Comparison of ENCODE assay signal across 8 mouse cellular contexts in the genomic region with DNA sequence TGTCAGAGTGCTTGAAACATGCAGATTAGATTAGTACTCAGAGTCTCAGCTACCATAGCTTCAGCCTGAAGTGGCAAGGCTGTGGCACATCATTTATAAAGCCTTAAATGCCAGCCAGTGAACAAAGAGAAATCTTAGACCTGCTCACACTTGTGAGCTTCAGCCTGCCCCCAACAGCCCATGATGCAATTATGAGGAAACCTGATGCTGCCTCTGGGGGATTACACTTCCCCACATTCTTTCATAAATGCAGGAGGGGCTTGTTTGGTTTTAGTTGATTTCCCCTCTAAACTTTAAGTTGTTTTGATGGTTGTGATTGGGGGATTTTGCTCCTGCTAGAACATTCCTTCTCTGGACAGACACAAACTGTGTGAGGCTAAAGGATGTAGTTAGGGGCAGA. TPM values are rescaled to one million over a fixed set of nuclear protein-coding genes. Genes with fewer than 3 reads are reported as not detected.
DNase-seq lines count a peak whose midpoint lies in the region; ATAC-seq lines count a peak whose summit lies in the region.

No protein-coding gene starts in this region.

- no peak for ATAC-seq in heart, embryonic 11.5 days (replicated peaks; ENCODE audit: insufficient number of reproducible peaks, low FRiP score, low TSS enrichment)
- no peak for ATAC-seq in intestine, embryonic 14.5 days (replicated peaks; ENCODE audit: low FRiP score, low TSS enrichment, low read depth)
- no peak for ATAC-seq in frontal cortex, adult (ENCODE audit: low TSS enrichment)

- no peak overlapping the region; the same call in 1 of the 2 replicates for H3K9ac ChIP-seq in heart, embryonic 11.5 days (ENCODE audit: low read depth, low read length)
- no peak overlapping the region for H3K9ac ChIP-seq in intestine, embryonic 14.5 days (ENCODE audit: low read length)

- no peaks in the 10 kb centered on the region for H3K36me3 ChIP-seq in heart, embryonic 11.5 days (ENCODE audit: control insufficient read depth, insufficient read depth, low read length)
- H3K36me3 ChIP-seq in embryonic facial prominence, embryonic 10.5 days (replicated peaks) = peaks cover 17% of the 10 kb centered on the region; the same call in 1 of the 2 replicates
- H3K36me3 ChIP-seq in intestine, embryonic 14.5 days (ENCODE audit: control insufficient read depth, insufficient read depth, low read length) = peaks cover 6% of the 10 kb centered on the region; the same call in 1 of the 2 replicates

- no peaks in the 10 kb centered on the region for H3K9me3 ChIP-seq in heart, embryonic 11.5 days (replicated peaks; ENCODE audit: control insufficient read depth, low read length)
- H3K9me3 ChIP-seq in embryonic facial prominence, embryonic 10.5 days = no peaks in the 10 kb centered on the region
- no peaks in the 10 kb centered on the region for H3K9me3 ChIP-seq in intestine, embryonic 14.5 days (ENCODE audit: control insufficient read depth, low read length)

- no peak overlapping the region for H3K4me3 ChIP-seq in heart, embryonic 11.5 days (ENCODE audit: low read depth, low read length)
- H3K4me3 ChIP-seq in embryonic facial prominence, embryonic 10.5 days = peak overlapping the region; percentile 21; the same call in 1 of the 2 replicates
- no peak overlapping the region for H3K4me3 ChIP-seq in intestine, embryonic 14.5 days (ENCODE audit: low read depth, low read length)

- DNase-seq in heart, postnatal 4 days = no peak
- peak; percentile 64 for DNase-seq in 416B (ENCODE audit: low read depth)
- peak; percentile 68 for DNase-seq in embryonic facial prominence, embryonic 10.5 days (ENCODE audit: low spot score)
- no peak for DNase-seq in intestine, embryonic 14.5 days (ENCODE audit: low spot score)
- no peak for DNase-seq in left cerebral cortex, postnatal 4 days
- no peak for DNase-seq in urinary bladder, postnatal 14 days (ENCODE audit: low spot score)

- H3K4me2 ChIP-seq in heart, embryonic 11.5 days = peak overlapping the region; percentile 81; the same call in 1 of the 2 replicates
- peak overlapping the region; percentile 91; the same call in 1 of the 2 replicates for H3K4me2 ChIP-seq in intestine, embryonic 14.5 days (ENCODE audit: low read length)

- intact Hi-C loops in left cerebral cortex, postnatal 4 days (cut with DNase I) = no loop called here

- H3K27me3 ChIP-seq in heart, embryonic 11.5 days (ENCODE audit: control insufficient read depth, insufficient read depth, low read length) = no peaks in the 10 kb centered on the region
- H3K27me3 ChIP-seq in embryonic facial prominence, embryonic 10.5 days (replicated peaks; ENCODE audit: low read depth, poor library complexity, severe bottlenecking) = no peaks in the 10 kb centered on the region
- H3K27me3 ChIP-seq in intestine, embryonic 14.5 days (replicated peaks; ENCODE audit: control insufficient read depth, insufficient read depth, low read length) = no peaks in the 10 kb centered on the region

- no peak overlapping the region for H3K27ac ChIP-seq in heart, embryonic 11.5 days (ENCODE audit: low read depth, low read length)
- H3K27ac ChIP-seq in embryonic facial prominence, embryonic 10.5 days (replicated peaks) = peak overlapping the region; percentile 90
- H3K27ac ChIP-seq in intestine, embryonic 14.5 days (ENCODE audit: low read depth) = 0 out of 2 replicates have a peak overlapping the region, but pooled peaks have one; percentile 29

- H3K4me1 ChIP-seq in heart, embryonic 11.5 days (ENCODE audit: control insufficient read depth, insufficient read depth, low read length) = peaks cover 62% of the 10 kb centered on the region
- H3K4me1 ChIP-seq in embryonic facial prominence, embryonic 10.5 days = peaks cover 58% of the 10 kb centered on the region
- H3K4me1 ChIP-seq in intestine, embryonic 14.5 days (replicated peaks; ENCODE audit: control insufficient read depth, insufficient read depth, low read length) = peaks cover 54% of the 10 kb centered on the region

RNA-seq across cellular contexts. Expression of a gene that starts 4.7 kb away (rescaled TPM):
- 107 and 126 TPM in 2 replicates for polyA plus RNA-seq in heart, embryonic 11.5 days (2014; fragmentation: Nextera tagmentation; extraction: Ambion mirVana)
- 100 to 1,000 TPM; 193 TPM for total RNA-seq in heart, postnatal 4 days (2021)
- polyA plus RNA-seq in embryonic facial prominence, embryonic 10.5 days (2016; fragmentation: Nextera tagmentation; extraction: Ambion mirVana) = 42.8 and 54.1 TPM in 2 replicates
- 111 and 118 TPM in 2 replicates for polyA plus RNA-seq in intestine, embryonic 14.5 days (2014; fragmentation: Nextera tagmentation; extraction: Ambion mirVana)
- 10 to 100 TPM; 39.9 to 41.2 TPM for total RNA-seq in left cerebral cortex, postnatal 4 days (2021)

Comparison
In these comparisons a context has a peak if more than half of its experiments do, and no peak if none do; other contexts are left out.
1. DNase-seq: peak in 416B (single experiment) and embryonic facial prominence, embryonic 10.5 days (single experiment); none in heart, postnatal 4 days (single experiment), intestine, embryonic 14.5 days (single experiment), left cerebral cortex, postnatal 4 days (single experiment) and urinary bladder, postnatal 14 days (single experiment).